Mouse (Mus musculus): ENCODE measurements around the gene Cntnap5a.
A peak's percentile ranks its signal among the peaks of the same experiment; 100 is the strongest.

GRCm38 (mm10) chr1:116243856-116244255 lies 559.3 kb downstream of the Cntnap5a start:
- peak in 1 of 3 experiments; percentile 55 for TF ChIP-seq MYOG (IDR thresholded peaks at IDR 0.05; ENCODE audit: control insufficient read depth in 1 of 3, insufficient read depth in 1 of 3, insufficient read length in 2 of 3, low read depth in 2 of 3)
- no peak for TF ChIP-seq POLR2AphosphoS2 (IDR thresholded peaks at IDR 0.05; ENCODE audit: insufficient read length, low read depth)
- TF ChIP-seq POLR2A (IDR thresholded peaks at IDR 0.05; ENCODE audit: insufficient read length, low read depth) = no peak
- TF ChIP-seq E2F4 (IDR thresholded peaks at IDR 0.05; ENCODE audit: insufficient read depth) = no peak
- no peak for TF ChIP-seq TCF3 (IDR thresholded peaks at IDR 0.05; ENCODE audit: insufficient read length, low read depth)
- TF ChIP-seq MYOD1 (IDR thresholded peaks at IDR 0.05; ENCODE audit: control insufficient read depth in 1 of 3, insufficient read length in 2 of 3, low read depth in 2 of 3) = no peak
- no peak for TF ChIP-seq MAX (IDR thresholded peaks at IDR 0.05; ENCODE audit: low read depth)
- TF ChIP-seq USF1 (IDR thresholded peaks at IDR 0.05; ENCODE audit: low read depth) = no peak
- TF ChIP-seq CEBPB (IDR thresholded peaks at IDR 0.05; ENCODE audit: insufficient read depth, poor library complexity, severe bottlenecking) = no peak
- no peak for TF ChIP-seq TCF12 (IDR thresholded peaks at IDR 0.05; ENCODE audit: insufficient read depth, poor library complexity, severe bottlenecking)
- no peak for TF ChIP-seq SRF (IDR thresholded peaks at IDR 0.05; ENCODE audit: control insufficient read depth, insufficient read length, low read depth)

Data from myocyte (in vitro differentiated cells).